Mouse (Mus musculus) natural killer cell, adult 2 months (primary cell): ENCODE measurements around the gene Sec24c.
"Not testable (repeated sequence)": the region's sequence is repeated elsewhere in the genome, so short reads cannot be mapped to it uniquely, and the experiment has no call there.

Experiments used
- DNase-seq, 2 experiments: peaks; one replicate each; pipeline ENCODE4 v3.0.0; 2022; ENCODE audit warnings: low spot score in 2 of 2

Gene Sec24c

GRCm38 (mm10) chr14:20696986-20697385, 22.9 kb downstream of the Sec24c start:
- peak in 1 of 2 experiments; percentile 42 for DNase-seq

GRCm38 (mm10) chr14:20698515-20698914, 24.4 kb downstream of the Sec24c start:
- no peak for DNase-seq

DNA sequence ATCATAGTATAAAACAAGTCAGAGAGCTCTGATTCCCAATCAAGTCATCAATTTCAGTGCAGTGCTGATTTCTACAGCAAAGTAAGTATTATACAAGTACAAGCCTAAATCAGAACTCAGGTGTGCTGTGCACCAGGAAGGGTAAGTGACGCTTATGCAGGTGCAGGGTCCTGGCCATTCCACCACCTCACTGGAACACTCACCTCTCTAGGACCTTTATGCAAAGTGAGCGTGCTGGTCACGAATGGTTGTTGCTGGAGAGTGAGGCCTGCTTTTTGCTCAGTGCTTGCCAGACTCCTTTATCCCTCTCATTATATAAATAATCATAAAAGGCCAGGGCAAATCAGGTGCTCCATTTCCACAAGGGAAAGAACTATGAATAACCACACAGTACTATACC, 26.3 kb downstream of the Sec24c start:
- DNase-seq = no peak

GRCm38 (mm10) chr14:20701554-20701953, 27.4 kb downstream of the Sec24c start:
- no peak for DNase-seq

- no peak for DNase-seq
These were observed 28.1 kb downstream of the Sec24c start for GRCm38 (mm10) chr14:20702096-20702740.

GRCm38 (mm10) chr14:20702741-20703381, 28.8 kb downstream of the Sec24c start, which contains the start of gene Chchd1:
TSS of gene Chchd1 (plus strand) at chr14:20703006.
- peak; percentile 70 to 80 for DNase-seq

- DNase-seq = not testable (repeated sequence)
These were observed 29.4 kb downstream of the Sec24c start for GRCm38 (mm10) chr14:20703461-20703860.

GRCm38 (mm10) chr14:20707201-20708190, 33.4 kb downstream of the Sec24c start, which contains the start of gene Zswim8:
TSS of gene Zswim8 (plus strand) at chr14:20707552.
- peak; percentile 83 to 85 for DNase-seq

DNA sequence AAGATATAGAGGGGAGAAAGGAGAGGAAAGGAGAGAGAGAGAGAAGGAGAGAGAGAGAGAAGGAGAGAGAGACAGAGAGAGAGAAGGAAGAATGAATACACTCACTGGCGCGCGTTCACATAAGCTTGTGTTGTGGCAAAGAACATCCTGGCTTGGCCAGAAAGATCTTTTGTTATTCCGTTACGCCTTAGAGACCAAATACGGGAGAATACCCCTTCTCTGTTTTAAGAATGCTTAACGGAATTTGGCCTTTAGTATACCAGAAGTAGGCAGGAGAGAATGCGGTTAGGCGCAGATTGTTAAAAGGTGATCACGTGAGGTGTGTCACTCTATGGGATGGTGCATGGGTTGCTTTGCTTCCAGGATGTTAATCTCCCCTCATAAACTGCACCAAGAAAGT, 34.1 kb downstream of the Sec24c start:
- no peak for DNase-seq

- DNase-seq = no peak
These were observed 39.7 kb downstream of the Sec24c start for GRCm38 (mm10) chr14:20713832-20714231.

- no peak for DNase-seq
These were observed 44.3 kb downstream of the Sec24c start for GRCm38 (mm10) chr14:20718443-20718842.

DNA sequence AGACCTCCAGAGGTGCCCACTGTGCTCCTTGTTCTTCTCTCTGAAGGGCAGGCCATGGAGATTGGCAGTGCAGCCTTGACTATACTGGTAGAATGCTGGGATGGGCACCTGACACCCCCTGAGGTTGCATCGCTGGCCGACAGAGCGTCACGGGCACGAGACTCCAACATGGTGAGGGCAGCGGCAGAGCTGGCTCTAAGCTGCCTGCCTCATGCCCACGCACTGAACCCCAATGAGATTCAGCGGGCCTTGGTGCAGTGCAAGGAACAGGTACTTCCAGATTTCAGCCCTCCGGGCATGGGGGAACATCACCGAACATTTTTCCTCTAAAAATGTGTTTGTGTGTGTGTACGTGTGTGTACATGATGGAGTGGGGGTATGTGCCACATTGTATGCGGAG, 45.7 kb downstream of the Sec24c start:
- no peak for DNase-seq

DNA sequence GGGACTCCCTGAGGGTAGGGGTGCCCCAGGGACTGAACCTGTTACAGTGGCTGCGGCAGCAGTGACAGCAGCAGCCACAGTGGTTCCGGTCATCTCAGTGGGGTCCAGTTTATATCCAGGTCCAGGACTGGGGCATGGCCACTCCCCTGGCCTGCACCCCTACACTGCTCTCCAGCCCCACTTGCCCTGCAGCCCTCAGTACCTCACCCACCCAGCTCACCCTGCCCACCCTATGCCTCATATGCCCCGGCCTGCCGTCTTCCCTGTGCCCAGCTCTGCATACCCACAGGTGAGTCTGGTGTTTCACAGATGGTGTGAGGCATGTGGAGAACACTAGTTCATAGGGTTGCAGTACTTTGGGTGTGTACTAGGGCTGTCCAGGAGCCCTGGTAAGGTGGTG, 47.3 kb downstream of the Sec24c start:
- no peak for DNase-seq

DNA sequence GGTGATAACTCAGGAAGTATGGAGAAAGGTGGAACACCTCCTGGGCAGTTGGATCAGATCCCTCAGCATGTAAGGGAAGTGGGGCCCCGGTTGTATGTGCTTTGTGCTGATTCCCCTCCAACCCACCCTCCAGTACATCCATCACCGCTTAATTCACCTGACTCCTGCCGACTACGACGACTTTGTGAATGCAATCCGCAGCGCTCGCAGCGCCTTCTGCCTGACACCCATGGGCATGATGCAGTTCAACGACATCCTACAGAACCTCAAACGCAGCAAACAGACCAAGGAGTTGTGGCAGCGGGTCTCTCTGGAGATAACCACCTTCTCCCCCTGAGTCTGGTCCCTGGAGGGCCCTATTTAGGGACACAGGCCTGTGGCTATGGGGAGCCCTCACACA, 48.9 kb downstream of the Sec24c start:
- DNase-seq = no peak

DNA sequence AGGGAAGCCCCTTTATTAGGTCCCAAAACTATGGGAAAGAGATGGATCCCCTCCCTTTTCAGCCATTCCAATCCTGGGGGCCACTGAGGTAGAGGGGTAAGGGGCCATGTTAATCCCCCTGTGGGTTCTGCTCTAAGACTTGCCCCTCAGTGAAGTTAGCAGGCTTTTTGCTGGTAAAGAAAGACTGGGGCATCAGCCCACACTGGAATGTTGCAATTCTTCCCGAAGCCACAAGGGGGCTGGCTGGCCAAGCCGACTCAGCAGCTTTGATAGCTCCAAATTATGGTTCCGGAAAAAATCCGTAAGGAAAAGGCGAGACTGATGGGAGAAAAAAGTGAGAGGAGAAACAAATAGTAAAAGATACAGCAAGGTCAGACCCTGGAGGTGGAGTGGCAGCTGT, 49.9 kb downstream of the Sec24c start:
- peak; percentile 22 to 49 for DNase-seq

DNA sequence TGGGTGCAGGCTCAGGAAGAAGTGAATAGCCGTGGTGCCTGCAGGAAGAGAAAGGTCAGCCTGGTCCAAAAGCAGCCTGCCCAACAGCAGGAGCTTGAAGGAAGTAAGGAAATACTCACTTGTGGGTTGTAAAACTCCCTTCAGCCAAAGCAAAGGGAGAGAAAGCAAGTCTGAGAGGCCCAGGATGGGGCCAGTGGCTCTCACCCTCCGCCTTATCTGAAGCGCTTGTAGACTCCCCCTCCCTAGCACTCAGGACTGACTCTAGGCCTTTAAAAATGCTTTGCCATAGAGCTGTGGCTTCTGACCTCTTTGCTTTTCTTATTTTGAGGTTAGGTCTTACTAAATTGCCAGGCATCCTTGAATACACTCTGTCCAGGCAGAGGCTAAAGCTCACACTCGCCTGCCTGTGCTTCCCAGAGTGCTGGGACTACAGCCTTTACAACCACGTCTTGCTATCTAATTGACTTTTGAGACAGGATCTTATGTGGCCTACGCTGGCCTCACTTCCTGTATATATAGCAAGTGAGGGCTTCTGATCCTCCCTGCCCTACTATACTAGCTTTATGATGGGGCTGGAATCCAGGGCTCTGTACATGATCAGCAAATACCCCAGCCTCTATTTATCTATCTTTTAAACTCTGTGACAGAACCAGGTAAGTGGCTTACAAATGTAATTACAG, 51.7 kb downstream of the Sec24c start:
- no peak for DNase-seq

- DNase-seq = no peak
These were observed 55.8 kb downstream of the Sec24c start for GRCm38 (mm10) chr14:20729871-20730270.

DNA sequence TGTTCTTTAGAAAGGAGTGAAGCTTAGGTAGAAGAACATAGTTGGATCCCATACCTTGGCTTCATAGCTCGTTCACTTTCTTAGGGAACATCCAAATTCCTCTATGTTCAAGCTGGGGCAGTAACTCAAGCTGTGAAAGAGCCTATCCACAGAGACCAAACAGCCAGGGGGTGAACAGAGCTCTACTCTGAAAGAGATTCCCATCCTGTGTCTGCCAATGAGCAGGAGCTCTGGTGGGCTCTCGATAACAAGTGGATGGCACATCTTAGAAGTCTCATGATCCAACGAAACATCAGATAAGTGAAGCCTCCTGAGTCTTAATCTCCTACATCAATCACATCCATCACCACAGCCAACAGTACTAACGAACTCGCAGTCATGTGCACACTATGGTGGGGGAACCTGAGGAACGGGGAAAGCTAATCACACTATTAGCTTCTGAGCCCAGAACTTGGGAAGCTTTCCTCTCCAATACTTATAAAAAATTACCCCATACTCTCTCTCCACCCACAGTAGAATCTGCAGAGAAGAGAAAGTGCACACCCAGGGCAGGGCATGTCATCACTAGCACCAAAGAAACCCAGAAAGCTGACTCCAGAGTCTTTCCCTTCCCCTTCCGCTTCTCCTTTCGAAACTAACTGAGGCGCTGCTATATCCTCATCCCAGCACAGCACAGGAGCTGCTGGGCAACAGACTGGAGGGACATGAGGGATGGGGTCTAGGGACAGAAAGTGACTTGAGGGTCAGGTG, 56.9 kb downstream of the Sec24c start:
- DNase-seq = no peak

- DNase-seq = no peak
These were observed 59.2 kb downstream of the Sec24c start for GRCm38 (mm10) chr14:20733041-20733951.
